Mouse (Mus musculus): ENCODE measurements around the gene Nav2.

- no peak for TF ChIP-seq CTCF (IDR thresholded peaks at IDR 0.05; ENCODE audit: borderline replicate concordance, extremely low read depth, insufficient read depth, insufficient read length)
- TF ChIP-seq POLR2A (IDR thresholded peaks at IDR 0.05; ENCODE audit: borderline replicate concordance, extremely low read depth, insufficient read depth, insufficient read length, poor library complexity, severe bottlenecking): no peak
Measured at GRCm38 (mm10) chr7:49032216-49032615, 123.7 kb downstream of the Nav2 start.
